Mouse (Mus musculus): Measurements from ENCODE around the gene Slc12a4. TPM values are rescaled to one million over a fixed set of nuclear protein-coding genes. Genes with fewer than 3 reads are reported as not detected.
A peak's percentile ranks its signal among the peaks of the same experiment; 100 is the strongest.

Gene Slc12a4
- polyA plus RNA-seq, 1 experiment from 2014 or later, result 36.2 TPM

DNA sequence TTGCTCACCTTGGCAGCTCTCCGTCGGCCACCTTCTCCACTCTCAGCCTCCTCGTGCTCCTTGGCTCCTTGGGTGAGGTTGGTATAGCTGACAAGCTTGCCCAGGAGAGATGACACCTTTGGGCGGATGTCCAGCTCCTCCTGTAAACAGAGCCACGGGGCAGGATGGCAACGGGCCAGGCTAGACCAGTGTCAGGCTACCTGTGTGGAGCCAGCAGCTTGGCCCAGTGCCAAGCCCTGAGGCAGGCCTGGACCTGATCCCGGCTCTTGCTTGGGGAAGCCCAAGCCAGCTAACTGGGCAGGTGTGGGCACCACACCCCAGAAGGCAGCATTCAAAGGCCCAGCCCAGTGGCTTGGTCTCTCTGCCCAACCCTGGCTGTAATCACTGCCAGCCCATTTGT is 6.5 kb downstream of the Slc12a4 start:
- Histone ChIP-seq H3K36me3 (ENCODE audit: insufficient read depth, low read length) (peaks cover 16% of the 10 kb centered on the region), H3K4me1 (ENCODE audit: insufficient read depth, low read length) (0 out of 2 replicates have a peak, but pooled peaks cover 10% of the 10 kb centered on the region), H3K9ac (replicated peaks; ENCODE audit: low read length) (no peak overlapping the region), H3K27me3 (ENCODE audit: insufficient read depth, low read length) (no peaks in the 10 kb centered on the region), H3K9me3 (ENCODE audit: low read length) (no peaks in the 10 kb centered on the region), H3K4me2 (replicated peaks; ENCODE audit: low read depth, low read length) (no peak overlapping the region), H3K27ac (ENCODE audit: low read length) (no peak overlapping the region), H3K4me3 (ENCODE audit: low read length) (no peak overlapping the region)
- 80% methylated on average over 7 of the region's 7 CpGs for WGBS
- no peak for ATAC-seq (ENCODE audit: low FRiP score, low TSS enrichment)

DNA sequence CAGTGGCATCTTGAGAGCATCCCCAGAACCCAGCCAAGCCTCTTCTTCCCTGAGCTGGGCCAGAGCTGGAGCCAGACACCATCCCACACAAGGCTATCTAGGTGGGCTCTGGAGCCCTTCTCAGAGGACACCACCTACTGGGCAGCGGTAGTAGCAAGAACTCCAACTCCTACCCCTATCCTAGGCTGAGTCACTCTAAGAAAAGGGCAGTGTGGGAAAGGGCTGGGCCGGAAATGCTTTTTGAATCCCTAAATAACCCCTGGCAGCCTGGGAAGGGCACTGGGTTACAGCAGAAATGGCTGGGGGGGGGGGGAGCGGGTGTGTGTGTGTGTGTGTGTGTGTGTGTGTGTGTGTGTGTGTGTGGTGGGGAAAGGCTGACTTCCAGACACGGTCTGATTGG is 8.1 kb downstream of the Slc12a4 start:
- Histone ChIP-seq H3K9me3 (ENCODE audit: low read length) (no peaks in the 10 kb centered on the region), H3K36me3 (ENCODE audit: insufficient read depth, low read length) (peaks cover 24% of the 10 kb centered on the region), H3K27me3 (ENCODE audit: insufficient read depth, low read length) (no peaks in the 10 kb centered on the region), H3K4me2 (replicated peaks; ENCODE audit: low read depth, low read length) (no peak overlapping the region), H3K4me3 (ENCODE audit: low read length) (no peak overlapping the region), H3K27ac (ENCODE audit: low read length) (no peak overlapping the region), H3K4me1 (ENCODE audit: insufficient read depth, low read length) (0 out of 2 replicates have a peak, but pooled peaks cover 2% of the 10 kb centered on the region), H3K9ac (replicated peaks; ENCODE audit: low read length) (no peak overlapping the region)
- no peak for ATAC-seq (ENCODE audit: low FRiP score, low TSS enrichment)
- 61% methylated on average over 3 of the region's 4 CpGs for WGBS

DNA sequence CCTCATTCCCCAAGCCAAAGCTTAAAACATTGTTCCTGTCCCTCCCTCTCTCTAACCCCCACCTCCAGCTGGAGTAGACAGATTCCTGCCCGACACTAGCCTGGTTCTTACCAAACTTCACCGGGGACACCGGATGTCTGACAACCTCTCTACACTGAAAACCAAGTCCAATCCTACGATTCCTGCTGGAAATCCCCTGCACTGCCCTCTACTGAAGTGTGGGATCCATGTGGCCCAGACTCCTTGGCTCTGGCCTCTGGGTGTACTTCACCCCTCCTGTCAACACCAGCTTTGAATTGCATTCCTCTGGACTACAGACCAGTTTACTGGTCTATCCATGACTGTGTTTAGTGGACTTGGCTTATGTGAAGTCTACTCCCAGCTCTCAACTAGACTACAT is 9.3 kb downstream of the Slc12a4 start:
- Histone ChIP-seq H3K4me3 (ENCODE audit: low read length) (no peak overlapping the region), H3K4me1 (ENCODE audit: insufficient read depth, low read length) (peaks cover 1% of the 10 kb centered on the region; the same call in 1 of the 2 replicates), H3K9ac (replicated peaks; ENCODE audit: low read length) (no peak overlapping the region), H3K27ac (ENCODE audit: low read length) (no peak overlapping the region), H3K4me2 (replicated peaks; ENCODE audit: low read depth, low read length) (no peak overlapping the region), H3K27me3 (ENCODE audit: insufficient read depth, low read length) (no peaks in the 10 kb centered on the region), H3K36me3 (ENCODE audit: insufficient read depth, low read length) (peaks cover 24% of the 10 kb centered on the region), H3K9me3 (ENCODE audit: low read length) (no peaks in the 10 kb centered on the region)
- WGBS, result 88% methylated on average over 4 of the region's 4 CpGs
- ATAC-seq (ENCODE audit: low FRiP score, low TSS enrichment), result no peak

DNA sequence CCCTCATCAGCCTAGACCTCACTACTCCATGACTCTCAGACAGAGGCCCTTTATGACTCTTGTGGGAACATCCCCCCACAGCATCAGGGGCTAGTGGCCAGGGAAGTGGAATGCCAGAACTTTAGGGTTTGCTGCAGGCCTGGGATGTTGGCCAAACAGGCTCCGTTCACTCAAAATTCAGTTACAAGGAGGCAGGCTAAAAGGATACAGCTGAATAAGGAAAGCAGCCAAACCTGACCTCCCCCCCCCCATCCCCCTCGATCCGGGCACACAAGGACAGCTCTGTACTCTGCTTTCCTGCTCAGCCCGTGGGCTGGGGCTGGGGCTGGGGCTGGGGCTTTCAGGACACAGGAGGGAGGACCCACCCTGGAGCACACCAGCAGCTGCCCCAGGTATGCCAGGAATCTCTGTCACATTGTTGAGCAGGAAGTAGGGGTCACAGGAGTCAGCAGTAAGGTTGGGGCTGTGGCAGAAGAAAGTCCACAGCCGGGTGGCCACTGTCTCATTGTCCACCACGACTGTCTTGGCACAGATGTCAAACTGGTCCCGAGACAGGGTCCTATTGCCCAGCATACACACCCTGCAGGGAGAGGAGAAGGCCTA is 14.7 kb downstream of the Slc12a4 start:
- 39% methylated on average over 7 of the region's 7 CpGs for WGBS
- Histone ChIP-seq H3K27me3 (ENCODE audit: insufficient read depth, low read length) (no peaks in the 10 kb centered on the region), H3K9ac (replicated peaks; ENCODE audit: low read length) (no peak overlapping the region), H3K4me2 (replicated peaks; ENCODE audit: low read depth, low read length) (no peak overlapping the region), H3K9me3 (ENCODE audit: low read length) (no peaks in the 10 kb centered on the region), H3K27ac (ENCODE audit: low read length) (no peak overlapping the region; the same call in 1 of the 2 replicates), H3K4me1 (ENCODE audit: insufficient read depth, low read length) (peaks cover 12% of the 10 kb centered on the region), H3K36me3 (ENCODE audit: insufficient read depth, low read length) (peaks cover 44% of the 10 kb centered on the region), H3K4me3 (ENCODE audit: low read length) (no peak overlapping the region)
- ATAC-seq (ENCODE audit: low FRiP score, low TSS enrichment), result peak; percentile 58; the same call in 1 of the 2 replicates

DNA sequence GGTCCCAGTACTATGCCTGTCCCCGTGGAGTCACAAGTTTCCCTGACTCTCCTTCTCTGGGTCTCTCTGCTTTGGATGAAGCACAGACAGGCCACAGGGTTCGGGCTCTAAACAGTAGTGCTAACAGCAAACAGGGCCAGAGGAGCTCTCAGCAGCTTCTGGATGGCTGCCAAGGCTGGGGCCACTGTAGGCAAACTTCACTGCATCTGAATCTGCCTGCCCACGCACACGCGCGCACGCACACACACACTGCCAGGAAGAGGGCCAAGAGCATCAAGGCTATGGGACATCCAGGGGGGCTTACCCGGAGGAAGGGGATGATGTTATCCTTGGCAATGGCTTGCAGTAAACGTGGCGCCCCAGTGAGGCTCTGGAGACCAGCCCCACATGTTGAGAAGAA is 16.5 kb downstream of the Slc12a4 start:
- peaks cover 49% of the 10 kb centered on the region for H3K36me3 ChIP-seq (ENCODE audit: insufficient read depth, low read length)
- H3K4me3 ChIP-seq (ENCODE audit: low read length), result no peak overlapping the region
- no peak; the same call in 1 of the 2 replicates for ATAC-seq (ENCODE audit: low FRiP score, low TSS enrichment)
- peaks cover 12% of the 10 kb centered on the region for H3K4me1 ChIP-seq (ENCODE audit: insufficient read depth, low read length)
- WGBS, result 47% methylated on average over 10 of the region's 10 CpGs
- H3K9ac ChIP-seq (replicated peaks; ENCODE audit: low read length), result no peak overlapping the region
- no peak overlapping the region for H3K27ac ChIP-seq (ENCODE audit: low read length)
- no peak overlapping the region for H3K4me2 ChIP-seq (replicated peaks; ENCODE audit: low read depth, low read length)
- no peaks in the 10 kb centered on the region for H3K9me3 ChIP-seq (ENCODE audit: low read length)
- H3K27me3 ChIP-seq (ENCODE audit: insufficient read depth, low read length), result no peaks in the 10 kb centered on the region

DNA sequence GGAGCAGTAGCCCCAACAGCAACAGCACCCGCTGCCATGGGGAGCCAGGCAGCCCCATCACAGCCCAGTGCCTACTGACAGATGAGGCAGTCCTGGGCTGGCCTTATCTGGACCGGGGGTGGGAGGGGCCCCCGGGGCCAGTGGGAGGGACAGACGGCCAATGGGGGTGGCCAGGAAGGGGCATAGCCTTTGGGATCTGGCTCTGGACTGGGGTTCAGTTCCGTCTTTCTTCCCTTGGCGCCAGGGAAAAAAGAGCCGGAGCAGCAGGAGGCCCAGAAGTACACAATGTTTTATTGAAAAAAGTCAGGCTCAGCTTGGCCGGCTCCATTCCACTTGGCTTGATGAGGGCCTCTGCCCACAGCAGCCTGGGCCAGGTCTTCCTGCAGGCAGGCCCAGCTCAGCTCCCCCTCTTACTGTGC is 22.6 kb downstream of the Slc12a4 start, which contains the start of gene Lcat:
Gene Lcat, minus strand, starts transcription at position 62 of the 419 bp plus-strand sequence.
- no peak within 1 kb of the TSS for H3K27ac ChIP-seq (ENCODE audit: low read length)
- no peak for ATAC-seq (ENCODE audit: low FRiP score, low TSS enrichment)
- 83% methylated on average over 7 of the region's 8 CpGs for WGBS

DNA sequence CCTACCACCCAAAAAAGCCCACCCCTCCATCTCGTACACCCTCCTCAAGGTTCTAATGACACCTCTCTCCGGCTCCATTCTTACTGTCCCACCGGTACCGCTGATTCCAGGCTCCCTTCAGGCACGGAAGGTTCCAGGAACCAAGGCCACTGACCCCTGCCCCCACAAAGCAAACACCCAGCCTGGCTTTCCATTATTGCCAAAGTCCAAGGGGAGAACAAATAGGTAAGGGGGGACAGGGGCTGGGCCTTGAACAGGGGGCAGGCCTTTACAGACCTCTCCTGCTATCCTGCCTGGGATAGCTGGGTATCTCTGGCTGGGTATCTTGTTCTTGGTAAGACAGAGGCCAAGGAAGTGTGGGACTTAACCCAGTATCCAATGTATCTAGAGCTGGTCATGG is 23.4 kb downstream of the Slc12a4 start:
- no peaks in the 10 kb centered on the region for H3K27me3 ChIP-seq (ENCODE audit: insufficient read depth, low read length)
- H3K4me3 ChIP-seq (ENCODE audit: low read length), result no peak overlapping the region
- 93% methylated on average over 5 of the region's 5 CpGs for WGBS
- peaks cover 7% of the 10 kb centered on the region for H3K4me1 ChIP-seq (ENCODE audit: insufficient read depth, low read length)
- no peaks in the 10 kb centered on the region for H3K9me3 ChIP-seq (ENCODE audit: low read length)
- no peak overlapping the region for H3K4me2 ChIP-seq (replicated peaks; ENCODE audit: low read depth, low read length)
- H3K36me3 ChIP-seq (ENCODE audit: insufficient read depth, low read length), result peaks cover 43% of the 10 kb centered on the region
- no peak for ATAC-seq (ENCODE audit: low FRiP score, low TSS enrichment)
- H3K9ac ChIP-seq (replicated peaks; ENCODE audit: low read length), result no peak overlapping the region
- no peak overlapping the region for H3K27ac ChIP-seq (ENCODE audit: low read length)

More for the DNA sequence above, 22.6 kb downstream of the Slc12a4 start, which contains the start of gene Lcat:
- H3K9me3 ChIP-seq (ENCODE audit: low read length), result no peaks in the 10 kb centered on the region
- no peak within 1 kb of the TSS for H3K4me3 ChIP-seq (ENCODE audit: low read length)
- peaks cover 43% of the 10 kb centered on the region for H3K36me3 ChIP-seq (ENCODE audit: insufficient read depth, low read length)
- H3K4me1 ChIP-seq (ENCODE audit: insufficient read depth, low read length), result peaks cover 3% of the 10 kb centered on the region
- no peak within 1 kb of the TSS for H3K4me2 ChIP-seq (replicated peaks; ENCODE audit: low read depth, low read length)
- no peaks in the 10 kb centered on the region for H3K27me3 ChIP-seq (ENCODE audit: insufficient read depth, low read length)
- H3K9ac ChIP-seq (replicated peaks; ENCODE audit: low read length), result no peak within 1 kb of the TSS

DNA sequence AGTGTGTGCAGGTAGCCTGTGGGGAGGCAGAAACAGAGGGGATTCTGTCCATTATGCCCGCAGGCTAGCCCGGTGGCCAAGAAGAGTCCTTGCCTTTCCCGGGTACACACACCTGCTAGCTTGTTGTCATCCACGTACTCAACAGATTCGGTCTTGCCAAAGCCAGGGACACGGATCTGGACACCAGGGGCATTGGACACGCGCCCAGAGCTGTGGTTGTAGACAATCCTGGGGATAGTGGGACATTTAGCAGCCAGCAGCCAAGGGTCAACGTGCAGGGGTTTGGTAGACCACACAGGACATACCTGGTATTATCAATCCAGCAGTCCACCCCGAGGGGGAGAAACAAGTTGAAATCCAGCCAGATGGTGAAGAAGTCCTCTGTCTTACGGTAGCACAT is 23.9 kb downstream of the Slc12a4 start:
- Histone ChIP-seq H3K9ac (replicated peaks; ENCODE audit: low read length) (no peak overlapping the region), H3K4me3 (ENCODE audit: low read length) (no peak overlapping the region), H3K4me1 (ENCODE audit: insufficient read depth, low read length) (peaks cover 7% of the 10 kb centered on the region), H3K27me3 (ENCODE audit: insufficient read depth, low read length) (no peaks in the 10 kb centered on the region), H3K36me3 (ENCODE audit: insufficient read depth, low read length) (peaks cover 41% of the 10 kb centered on the region), H3K27ac (ENCODE audit: low read length) (no peak overlapping the region), H3K9me3 (ENCODE audit: low read length) (no peaks in the 10 kb centered on the region), H3K4me2 (replicated peaks; ENCODE audit: low read depth, low read length) (no peak overlapping the region)
- WGBS, result 95% methylated on average over 11 of the region's 11 CpGs
- ATAC-seq (ENCODE audit: low FRiP score, low TSS enrichment), result no peak

DNA sequence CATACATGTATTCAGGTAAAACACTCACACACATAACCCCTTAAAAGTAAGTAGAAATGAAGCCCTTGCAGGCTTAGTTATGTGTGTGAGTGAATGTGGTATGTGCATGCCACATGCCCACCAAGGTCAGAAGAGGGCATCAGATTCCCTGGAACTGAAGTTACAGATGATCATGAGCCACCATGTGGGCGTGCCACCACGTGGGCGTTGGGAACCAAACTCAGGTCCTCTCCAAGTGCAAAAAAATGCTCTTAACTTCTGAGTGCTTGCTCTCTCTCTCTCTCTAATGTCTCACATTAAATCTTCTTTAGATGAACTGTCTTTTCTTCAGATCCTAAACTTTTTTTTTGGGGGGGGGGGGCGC is 27.6 kb downstream of the Slc12a4 start, which contains the start of gene Psmb10:
Gene Psmb10, minus strand, starts transcription at position 139 of the 364 bp plus-strand sequence.
- H3K27me3 ChIP-seq (ENCODE audit: insufficient read depth, low read length), result no peaks in the 10 kb centered on the region
- peak within 1 kb of the TSS; percentile 89 for H3K27ac ChIP-seq (ENCODE audit: low read length)
- peaks cover 10% of the 10 kb centered on the region; the same call in 1 of the 2 replicates for H3K36me3 ChIP-seq (ENCODE audit: insufficient read depth, low read length)
- H3K4me2 ChIP-seq (replicated peaks; ENCODE audit: low read depth, low read length), result peak within 1 kb of the TSS; percentile 95
- no peak for ATAC-seq (ENCODE audit: low FRiP score, low TSS enrichment)
- H3K9me3 ChIP-seq (ENCODE audit: low read length), result no peaks in the 10 kb centered on the region
- peaks cover 15% of the 10 kb centered on the region for H3K4me1 ChIP-seq (ENCODE audit: insufficient read depth, low read length)
- peak within 1 kb of the TSS; percentile 67 for H3K4me3 ChIP-seq (ENCODE audit: low read length)
- WGBS, result 15% methylated on average over 4 of the region's 4 CpGs
- H3K9ac ChIP-seq (replicated peaks; ENCODE audit: low read length), result peak within 1 kb of the TSS; percentile 82
